Mouse (Mus musculus): ENCODE measurements at regions not wholly inside any gene's neighbourhood (a gene's known extent, or its start where the extent isn't known, plus 50 kb on each side); places are given as distances from the start of the nearest gene placed in this dataset.

GRCm38 (mm10) chr11:45058658-45059057, 441.5 kb downstream of the Ebf1 start:
- no peak for TF ChIP-seq GATA4 (IDR thresholded peaks at IDR 0.05; ENCODE audit: insufficient replicate concordance, low read length)

GRCm38 (mm10) chr11:45066592-45066991, 449.5 kb downstream of the Ebf1 start:
- no peak for TF ChIP-seq GATA4 (IDR thresholded peaks at IDR 0.05; ENCODE audit: insufficient replicate concordance, low read length)

GRCm38 (mm10) chr11:45070280-45070679, 453.2 kb downstream of the Ebf1 start:
- no peak for TF ChIP-seq GATA4 (IDR thresholded peaks at IDR 0.05; ENCODE audit: insufficient replicate concordance, low read length)

GRCm38 (mm10) chr11:45071195-45071594, 454.1 kb downstream of the Ebf1 start:
- no peak for TF ChIP-seq GATA4 (IDR thresholded peaks at IDR 0.05; ENCODE audit: insufficient replicate concordance, low read length)

GRCm38 (mm10) chr11:45084506-45085037, 467.5 kb downstream of the Ebf1 start:
- TF ChIP-seq GATA4 (IDR thresholded peaks at IDR 0.05; ENCODE audit: insufficient replicate concordance, low read length), result no peak

- TF ChIP-seq GATA4 (IDR thresholded peaks at IDR 0.05; ENCODE audit: insufficient replicate concordance, low read length), result no peak
Measured at GRCm38 (mm10) chr11:45085145-45085544, 468.0 kb downstream of the Ebf1 start.

- TF ChIP-seq GATA4 (IDR thresholded peaks at IDR 0.05; ENCODE audit: insufficient replicate concordance, low read length), result no peak
Measured at GRCm38 (mm10) chr11:45087186-45087915, 470.2 kb downstream of the Ebf1 start.

- TF ChIP-seq GATA4 (IDR thresholded peaks at IDR 0.05; ENCODE audit: insufficient replicate concordance, low read length), result no peak
Measured at GRCm38 (mm10) chr11:45088286-45088685, 471.2 kb downstream of the Ebf1 start.

GRCm38 (mm10) chr11:45089561-45089960, 472.4 kb downstream of the Ebf1 start:
- no peak for TF ChIP-seq GATA4 (IDR thresholded peaks at IDR 0.05; ENCODE audit: insufficient replicate concordance, low read length)

- no peak for TF ChIP-seq GATA4 (IDR thresholded peaks at IDR 0.05; ENCODE audit: insufficient replicate concordance, low read length)
Measured at GRCm38 (mm10) chr11:45103498-45104336, 486.6 kb downstream of the Ebf1 start.

- TF ChIP-seq GATA4 (IDR thresholded peaks at IDR 0.05; ENCODE audit: insufficient replicate concordance, low read length), result no peak
Measured at GRCm38 (mm10) chr11:45116702-45117101, 499.6 kb downstream of the Ebf1 start.

GRCm38 (mm10) chr11:45123276-45123675, 506.2 kb downstream of the Ebf1 start:
- no peak for TF ChIP-seq GATA4 (IDR thresholded peaks at IDR 0.05; ENCODE audit: insufficient replicate concordance, low read length)

GRCm38 (mm10) chr11:45136781-45137180, 519.7 kb downstream of the Ebf1 start:
- TF ChIP-seq GATA4 (IDR thresholded peaks at IDR 0.05; ENCODE audit: insufficient replicate concordance, low read length), result no peak

GRCm38 (mm10) chr11:45138351-45138975, 521.3 kb downstream of the Ebf1 start:
- no peak for TF ChIP-seq GATA4 (IDR thresholded peaks at IDR 0.05; ENCODE audit: insufficient replicate concordance, low read length)

GRCm38 (mm10) chr11:45140490-45140889, 523.4 kb downstream of the Ebf1 start:
- TF ChIP-seq GATA4 (IDR thresholded peaks at IDR 0.05; ENCODE audit: insufficient replicate concordance, low read length), result no peak

Data from liver, adult (tissue).